Mouse (Mus musculus): ENCODE measurements around the gene St3gal5. TPM values are rescaled to one million over a fixed set of nuclear protein-coding genes. Genes with fewer than 3 reads are reported as not detected.
"Not testable (repeated sequence)": the region's sequence is repeated elsewhere in the genome, so short reads cannot be mapped to it uniquely, and the experiment has no call there.

St3gal5 gene
- polyA plus RNA-seq, 1 experiment from 2014 or later, result 49.3 TPM

DNA sequence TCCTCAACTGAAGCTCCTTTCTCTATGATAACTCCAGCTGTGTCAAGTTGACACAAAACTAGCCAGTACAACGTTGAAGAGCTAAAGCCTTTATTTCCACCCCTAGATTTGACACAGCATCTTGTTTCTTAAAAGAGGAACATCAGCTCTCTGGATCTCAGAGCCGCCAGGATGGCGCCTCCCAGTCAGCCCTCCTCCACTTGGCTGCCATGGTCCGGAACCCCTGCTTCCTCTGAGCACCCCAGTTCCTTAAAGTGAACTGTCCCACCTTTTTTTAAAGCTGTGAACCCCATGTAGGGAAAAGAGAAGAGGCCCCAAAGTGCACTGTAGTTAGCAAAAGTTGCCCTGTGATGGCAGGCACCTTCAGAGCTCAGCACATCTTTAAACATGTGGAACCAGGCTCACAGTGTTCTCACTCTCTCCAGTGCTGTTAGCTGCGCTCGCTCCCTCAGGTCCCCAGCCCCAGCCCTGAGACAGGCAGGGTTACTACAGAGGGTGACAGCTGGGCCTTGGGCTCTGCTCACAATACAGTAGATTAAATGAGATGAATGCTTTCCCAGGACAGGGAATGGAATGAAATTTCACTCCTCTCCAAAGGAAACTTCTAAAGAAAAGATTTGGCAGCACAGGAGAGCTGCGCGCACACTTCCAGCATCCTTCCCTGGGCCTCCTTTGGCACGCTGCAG lies 42.3 kb downstream of the St3gal5 start:
- Histone ChIP-seq H3K4me2 (replicated peaks) (no peak overlapping the region), H3K27me3 (replicated peaks) (no peaks in the 10 kb centered on the region), H3K9ac (no peak overlapping the region), H3K4me3 (no peak overlapping the region), H3K27ac (no peak overlapping the region), H3K36me3 (peaks cover 13% of the 10 kb centered on the region), H3K9me3 (no peaks in the 10 kb centered on the region), H3K4me1 (no peaks in the 10 kb centered on the region)
- 86% methylated on average over 9 of the region's 9 CpGs for WGBS
- no peak for ATAC-seq (ENCODE audit: low FRiP score, low read depth)

DNA sequence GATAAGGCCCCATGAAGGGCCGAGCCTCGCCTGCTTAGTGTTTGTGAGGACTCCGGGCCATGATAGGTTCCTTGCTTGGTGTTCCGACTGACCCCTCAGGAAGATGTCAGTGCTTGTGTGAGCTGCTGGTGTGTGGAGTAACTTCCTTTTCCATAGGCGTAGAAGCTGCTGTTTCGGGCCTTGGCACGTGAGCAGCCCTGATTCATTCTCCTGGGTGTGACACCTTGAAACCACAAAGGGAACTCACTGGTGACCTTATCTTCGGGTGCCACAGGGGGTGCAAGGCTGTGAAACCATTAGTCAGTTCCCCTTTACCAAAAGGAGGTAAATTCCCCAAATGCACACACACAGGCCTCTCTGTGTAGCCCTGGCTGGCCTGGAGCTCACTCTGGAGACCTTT lies 43.0 kb downstream of the St3gal5 start:
- no peak overlapping the region for H3K4me2 ChIP-seq (replicated peaks)
- no peaks in the 10 kb centered on the region for H3K27me3 ChIP-seq (replicated peaks)
- peaks cover 13% of the 10 kb centered on the region for H3K36me3 ChIP-seq
- no peak overlapping the region for H3K9ac ChIP-seq
- no peaks in the 10 kb centered on the region for H3K9me3 ChIP-seq
- no peak overlapping the region for H3K27ac ChIP-seq
- H3K4me3 ChIP-seq, result no peak overlapping the region
- WGBS, result 91% methylated on average over 8 of the region's 8 CpGs
- ATAC-seq (ENCODE audit: low FRiP score, low read depth), result no peak
- H3K4me1 ChIP-seq, result no peaks in the 10 kb centered on the region

DNA sequence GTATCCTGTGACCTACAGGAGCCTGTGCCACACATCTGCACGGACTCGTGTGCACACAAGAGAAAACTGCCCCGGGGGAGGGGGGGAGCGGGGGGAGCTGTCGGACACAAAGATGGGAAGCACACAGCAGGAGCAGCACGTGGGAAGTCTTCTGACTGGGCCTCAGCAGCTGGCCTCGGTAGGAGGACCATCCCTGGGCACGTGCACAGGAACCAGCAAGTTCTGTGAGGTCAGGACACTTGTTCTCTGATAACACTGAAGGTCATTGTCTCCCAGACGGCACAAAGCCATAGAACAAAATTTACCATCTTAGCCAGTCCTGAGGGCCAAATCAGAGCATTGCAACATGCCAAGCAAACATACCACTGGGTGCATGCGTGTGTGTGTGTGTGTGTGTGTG lies 43.8 kb downstream of the St3gal5 start:
- Histone ChIP-seq H3K4me1 (no peaks in the 10 kb centered on the region), H3K36me3 (peaks cover 13% of the 10 kb centered on the region), H3K27ac (no peak overlapping the region), H3K9me3 (no peaks in the 10 kb centered on the region), H3K27me3 (replicated peaks) (no peaks in the 10 kb centered on the region), H3K4me3 (no peak overlapping the region), H3K4me2 (replicated peaks) (no peak overlapping the region), H3K9ac (no peak overlapping the region)
- 67% methylated on average over 10 of the region's 10 CpGs for WGBS
- no peak for ATAC-seq (ENCODE audit: low FRiP score, low read depth)

DNA sequence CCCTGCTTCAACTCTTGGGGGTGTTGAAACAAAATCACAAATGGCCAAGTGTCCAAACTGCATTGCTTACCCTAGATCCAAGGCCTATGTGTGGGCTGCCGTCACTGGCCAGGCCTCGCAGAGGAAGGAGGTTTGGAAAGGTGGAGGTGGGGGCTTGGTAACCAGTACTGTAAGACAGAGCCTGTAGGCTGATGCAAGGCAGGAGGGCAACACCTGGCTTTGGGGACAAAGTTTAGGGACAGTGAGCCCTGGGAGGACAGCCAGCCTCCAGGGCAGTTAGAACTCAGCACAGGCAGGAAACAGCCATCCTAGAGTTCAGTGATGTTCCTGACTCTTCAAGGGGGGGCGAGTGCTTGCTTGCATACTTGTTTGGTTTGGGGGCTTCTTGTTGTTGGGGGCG lies 45.2 kb downstream of the St3gal5 start:
- Histone ChIP-seq H3K4me2 (replicated peaks) (no peak overlapping the region), H3K4me1 (no peaks in the 10 kb centered on the region), H3K27ac (no peak overlapping the region), H3K9ac (no peak overlapping the region), H3K4me3 (no peak overlapping the region), H3K27me3 (replicated peaks) (no peaks in the 10 kb centered on the region), H3K9me3 (no peaks in the 10 kb centered on the region), H3K36me3 (peaks cover 18% of the 10 kb centered on the region)
- ATAC-seq (ENCODE audit: low FRiP score, low read depth), result no peak
- WGBS, result 96% methylated on average over 4 of the region's 4 CpGs

DNA sequence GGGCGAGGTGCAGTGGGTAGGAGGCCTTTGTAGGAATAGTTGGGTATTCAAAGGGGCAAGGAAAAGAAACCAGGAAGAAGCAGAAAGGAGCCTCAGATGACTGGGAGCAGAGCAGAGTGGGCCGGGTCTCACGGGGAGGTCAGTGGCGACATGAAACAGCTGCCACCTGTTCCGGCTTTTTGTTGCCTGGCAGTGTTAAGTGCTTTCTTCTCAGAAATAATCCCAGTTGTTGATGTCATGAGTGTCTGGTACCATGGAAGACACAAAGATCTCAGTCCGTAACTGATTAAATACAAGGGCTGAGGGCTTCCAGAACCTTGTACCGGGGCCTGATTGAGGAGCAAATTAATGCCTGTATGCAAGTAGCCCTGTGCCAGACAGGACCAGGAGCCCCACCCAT lies 47.0 kb downstream of the St3gal5 start:
- no peaks in the 10 kb centered on the region for H3K27me3 ChIP-seq (replicated peaks)
- no peak overlapping the region for H3K4me2 ChIP-seq (replicated peaks)
- H3K4me1 ChIP-seq, result no peaks in the 10 kb centered on the region
- 78% methylated on average over 7 of the region's 7 CpGs for WGBS
- ATAC-seq (ENCODE audit: low FRiP score, low read depth), result no peak
- peaks cover 31% of the 10 kb centered on the region for H3K36me3 ChIP-seq
- no peak overlapping the region for H3K9ac ChIP-seq
- H3K4me3 ChIP-seq, result no peak overlapping the region
- H3K9me3 ChIP-seq, result no peaks in the 10 kb centered on the region
- no peak overlapping the region for H3K27ac ChIP-seq

DNA sequence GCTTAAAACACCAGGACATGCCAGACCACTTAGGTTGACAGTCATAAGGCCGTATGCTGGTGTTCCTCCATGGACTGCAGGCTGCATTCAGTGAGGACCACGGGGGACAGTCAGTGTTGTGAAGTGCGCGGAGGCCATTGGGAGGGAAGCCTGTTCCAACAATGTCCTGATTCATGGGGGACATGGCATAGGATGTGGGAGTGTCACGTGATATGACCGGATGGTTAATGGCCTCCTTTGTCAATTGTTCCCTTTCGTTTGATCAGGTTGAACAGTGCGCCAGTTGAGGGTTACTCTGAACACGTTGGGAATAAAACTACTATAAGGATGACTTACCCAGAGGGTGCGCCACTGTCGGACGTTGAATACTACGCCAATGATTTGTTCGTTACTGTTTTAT lies 49.4 kb downstream of the St3gal5 start:
- Histone ChIP-seq H3K9me3 (0 out of 2 replicates have a peak, but pooled peaks cover 6% of the 10 kb centered on the region), H3K4me3 (no peak overlapping the region), H3K9ac (no peak overlapping the region), H3K36me3 (peaks cover 36% of the 10 kb centered on the region), H3K27me3 (replicated peaks) (no peaks in the 10 kb centered on the region), H3K4me2 (replicated peaks) (no peak overlapping the region), H3K4me1 (no peaks in the 10 kb centered on the region), H3K27ac (no peak overlapping the region)
- 79% methylated on average over 14 of the region's 14 CpGs for WGBS
- ATAC-seq (ENCODE audit: low FRiP score, low read depth), result no peak

DNA sequence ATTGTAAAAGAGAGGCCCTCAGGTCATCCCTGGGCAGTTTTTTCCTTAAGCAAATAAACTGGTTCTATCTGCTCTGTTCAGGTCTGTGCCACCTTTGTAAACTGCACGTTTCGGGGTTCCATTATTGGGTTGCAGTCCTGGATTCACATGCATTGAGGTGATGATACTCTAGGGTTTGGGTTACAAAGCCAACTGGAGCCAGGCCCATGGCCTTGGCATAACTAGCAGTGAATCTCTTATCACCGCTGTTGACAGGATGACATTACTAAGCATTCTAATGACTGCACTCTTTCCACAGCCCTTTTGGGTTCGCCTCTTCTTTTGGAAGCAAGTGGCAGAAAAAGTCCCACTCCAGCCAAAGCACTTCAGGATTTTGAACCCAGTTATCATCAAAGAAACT lies 51.3 kb downstream of the St3gal5 start:
- Histone ChIP-seq H3K27me3 (replicated peaks) (no peaks in the 10 kb centered on the region), H3K36me3 (peaks cover 34% of the 10 kb centered on the region), H3K4me3 (no peak overlapping the region), H3K4me2 (replicated peaks) (no peak overlapping the region), H3K4me1 (no peaks in the 10 kb centered on the region), H3K9ac (no peak overlapping the region), H3K9me3 (0 out of 2 replicates have a peak, but pooled peaks cover 6% of the 10 kb centered on the region), H3K27ac (no peak overlapping the region)
- 93% methylated on average over 4 of the region's 4 CpGs for WGBS
- ATAC-seq (ENCODE audit: low FRiP score, low read depth), result no peak

DNA sequence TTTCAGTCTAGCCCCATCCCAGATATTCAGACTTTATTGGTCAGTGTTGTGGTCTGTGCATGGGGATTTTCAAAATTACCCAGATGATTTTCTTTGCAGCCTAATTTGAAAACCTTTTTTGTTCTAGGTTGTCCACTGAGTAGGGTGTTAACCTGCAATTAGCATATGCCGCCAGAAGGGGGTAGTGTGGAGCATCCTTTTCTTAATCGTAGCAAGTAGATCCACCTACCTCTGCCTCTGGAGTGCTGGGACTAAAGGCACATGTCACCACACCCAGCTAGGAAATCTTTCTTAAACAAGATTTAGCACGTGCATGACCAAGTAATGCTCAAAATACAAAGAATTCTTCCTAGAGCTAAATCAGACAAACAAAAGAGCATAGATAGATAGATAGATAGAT lies 52.4 kb downstream of the St3gal5 start:
- no peak overlapping the region for H3K4me2 ChIP-seq (replicated peaks)
- H3K9ac ChIP-seq, result no peak overlapping the region
- 80% methylated on average over 3 of the region's 3 CpGs for WGBS
- H3K36me3 ChIP-seq, result peaks cover 34% of the 10 kb centered on the region
- H3K9me3 ChIP-seq, result 0 out of 2 replicates have a peak, but pooled peaks cover 6% of the 10 kb centered on the region
- no peaks in the 10 kb centered on the region for H3K27me3 ChIP-seq (replicated peaks)
- no peak overlapping the region for H3K27ac ChIP-seq
- H3K4me1 ChIP-seq, result no peaks in the 10 kb centered on the region
- ATAC-seq (ENCODE audit: low FRiP score, low read depth), result no peak
- no peak overlapping the region for H3K4me3 ChIP-seq

DNA sequence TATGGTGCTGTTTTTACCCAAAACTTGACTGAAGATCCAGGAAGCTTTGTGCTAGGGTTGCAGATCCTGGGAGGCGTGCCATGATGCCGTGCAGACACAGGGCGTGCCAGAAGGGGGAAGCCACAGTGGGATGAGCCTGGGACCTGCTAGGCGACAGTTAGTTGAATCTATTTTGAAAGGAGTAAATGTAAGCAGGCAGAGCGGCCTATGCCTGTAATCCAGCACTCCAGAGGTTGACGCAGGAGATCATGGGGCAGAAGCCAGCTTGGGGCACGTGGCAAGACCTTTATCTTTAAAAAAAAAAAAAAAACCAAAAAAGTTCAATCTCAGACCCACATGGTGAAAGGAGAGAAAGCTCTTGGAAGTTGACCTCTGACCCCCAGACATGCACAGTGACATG lies 55.3 kb downstream of the St3gal5 start:
- H3K27ac ChIP-seq, result no peak overlapping the region
- WGBS, result 90% methylated on average over 7 of the region's 7 CpGs
- 0 out of 2 replicates have a peak, but pooled peaks cover 6% of the 10 kb centered on the region for H3K9me3 ChIP-seq
- no peak overlapping the region for H3K9ac ChIP-seq
- no peak overlapping the region for H3K4me2 ChIP-seq (replicated peaks)
- no peaks in the 10 kb centered on the region for H3K4me1 ChIP-seq
- peaks cover 32% of the 10 kb centered on the region for H3K36me3 ChIP-seq
- ATAC-seq (ENCODE audit: low FRiP score, low read depth), result no peak
- H3K4me3 ChIP-seq, result no peak overlapping the region
- no peaks in the 10 kb centered on the region for H3K27me3 ChIP-seq (replicated peaks)

DNA sequence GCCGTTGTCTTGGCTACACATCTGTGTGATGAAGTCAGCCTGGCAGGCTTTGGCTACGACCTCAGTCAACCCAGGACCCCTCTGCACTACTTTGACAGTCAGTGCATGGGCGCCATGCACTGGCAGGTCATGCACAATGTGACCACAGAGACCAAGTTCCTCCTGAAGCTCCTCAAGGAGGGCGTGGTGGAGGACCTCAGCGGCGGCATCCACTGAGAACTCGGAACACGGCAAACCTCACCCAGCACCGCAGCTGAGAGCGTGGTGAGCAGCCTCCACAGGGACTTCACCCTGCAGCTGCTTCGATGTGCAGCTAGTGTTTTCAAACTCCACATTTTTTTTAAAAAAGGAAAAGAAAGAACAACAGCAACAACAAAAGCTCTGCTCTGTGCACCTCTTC lies 56.1 kb downstream of the St3gal5 start:
- 83% methylated on average over 11 of the region's 11 CpGs for WGBS
- H3K27me3 ChIP-seq (replicated peaks), result no peaks in the 10 kb centered on the region
- ATAC-seq (ENCODE audit: low FRiP score, low read depth), result no peak
- no peak overlapping the region for H3K4me2 ChIP-seq (replicated peaks)
- H3K36me3 ChIP-seq, result peaks cover 29% of the 10 kb centered on the region
- H3K27ac ChIP-seq, result no peak overlapping the region
- 0 out of 2 replicates have a peak, but pooled peaks cover 6% of the 10 kb centered on the region for H3K9me3 ChIP-seq
- no peaks in the 10 kb centered on the region for H3K4me1 ChIP-seq
- no peak overlapping the region for H3K9ac ChIP-seq
- no peak overlapping the region for H3K4me3 ChIP-seq

DNA sequence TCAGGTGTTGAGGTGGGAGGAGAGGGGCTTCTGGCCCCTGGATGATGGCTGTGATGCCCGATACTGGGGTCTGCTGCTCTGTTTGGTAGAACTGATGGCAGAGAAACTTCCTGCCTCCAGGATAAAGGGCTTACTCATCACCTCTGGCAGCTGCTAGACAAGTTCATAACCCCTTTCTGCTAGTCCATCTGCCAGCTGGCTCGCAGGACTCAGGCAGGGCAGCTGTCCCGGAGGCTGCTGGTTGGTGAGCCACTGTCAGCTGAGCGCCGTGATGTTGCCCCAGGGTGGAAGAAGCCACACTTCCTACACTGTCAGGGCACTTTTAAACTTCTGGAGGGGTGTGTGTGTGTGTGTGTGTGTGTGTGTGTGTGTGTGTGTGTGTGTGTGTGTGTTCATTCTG lies 56.6 kb downstream of the St3gal5 start:
- H3K9me3 ChIP-seq; H3K4me3 ChIP-seq; H3K27ac ChIP-seq; H3K4me1 ChIP-seq; H3K27me3 ChIP-seq (replicated peaks); ATAC-seq (ENCODE audit: low FRiP score, low read depth); H3K9ac ChIP-seq; H3K4me2 ChIP-seq (replicated peaks): not testable (repeated sequence)
- peaks cover 23% of the 10 kb centered on the region for H3K36me3 ChIP-seq
- WGBS, result 58% methylated on average over 5 of the region's 5 CpGs

DNA sequence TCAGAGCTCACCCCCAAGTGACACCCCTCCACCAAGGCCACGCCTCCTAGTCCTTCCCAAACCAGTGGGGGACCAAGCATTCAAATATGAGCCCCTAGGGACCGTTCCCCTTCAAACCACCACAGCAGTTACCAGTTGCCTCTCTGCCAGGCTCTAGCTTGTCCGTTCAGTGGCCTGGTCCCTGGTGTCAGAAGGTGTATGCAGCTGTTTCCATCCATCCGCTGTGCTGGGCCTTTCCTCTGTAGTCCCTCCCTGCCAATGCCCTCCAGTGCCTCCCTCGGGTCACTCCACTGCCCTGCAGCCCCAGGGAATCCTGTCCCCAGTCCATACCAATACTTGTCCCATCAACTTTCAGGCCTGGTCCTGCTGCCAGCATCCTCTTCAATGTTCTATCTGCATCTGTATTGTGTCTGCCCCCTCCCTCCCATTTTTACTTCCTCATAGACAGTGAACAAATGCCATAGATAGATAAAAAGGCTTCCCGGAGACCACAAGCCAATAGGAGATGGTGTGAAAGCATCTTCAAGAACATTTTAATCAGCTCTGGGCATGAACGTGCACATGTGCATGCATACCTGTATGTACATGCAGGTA lies 57.6 kb downstream of the St3gal5 start:
- no peak for ATAC-seq (ENCODE audit: low FRiP score, low read depth)
- 89% methylated on average over 7 of the region's 7 CpGs for WGBS

DNA sequence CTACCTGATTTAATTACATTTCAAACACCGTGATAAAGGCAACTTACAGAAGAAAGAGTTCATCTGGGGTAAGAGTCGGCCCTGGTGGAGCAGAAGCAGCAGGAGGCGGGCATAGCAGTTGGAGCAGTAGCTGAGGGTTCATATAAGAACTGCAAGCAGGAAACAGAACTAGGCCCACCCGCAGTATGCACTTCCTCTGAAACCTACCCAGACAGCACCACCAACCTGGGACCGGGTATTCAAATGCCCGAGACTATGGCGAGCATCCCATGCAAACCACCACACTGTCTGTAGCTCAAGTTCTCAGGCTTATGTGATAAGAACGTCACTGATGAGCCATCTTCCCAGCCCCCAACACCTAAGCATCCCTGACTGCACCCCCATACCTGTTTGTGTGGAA lies 58.3 kb downstream of the St3gal5 start:
- ATAC-seq (ENCODE audit: low FRiP score, low read depth), result no peak
- no peaks in the 10 kb centered on the region for H3K27me3 ChIP-seq (replicated peaks)
- H3K9me3 ChIP-seq, result no peaks in the 10 kb centered on the region
- no peaks in the 10 kb centered on the region for H3K4me1 ChIP-seq
- H3K36me3 ChIP-seq, result peaks cover 12% of the 10 kb centered on the region; the same call in 1 of the 2 replicates
- no peak overlapping the region for H3K27ac ChIP-seq
- H3K9ac ChIP-seq, result no peak overlapping the region
- no peak overlapping the region for H3K4me3 ChIP-seq
- no peak overlapping the region for H3K4me2 ChIP-seq (replicated peaks)
- WGBS, result 92% methylated on average over 8 of the region's 8 CpGs

More for the DNA sequence above, 57.6 kb downstream of the St3gal5 start:
- H3K4me3 ChIP-seq, result no peak overlapping the region
- no peak overlapping the region for H3K9ac ChIP-seq
- no peaks in the 10 kb centered on the region for H3K4me1 ChIP-seq
- no peak overlapping the region for H3K27ac ChIP-seq
- 0 out of 2 replicates have a peak, but pooled peaks cover 1% of the 10 kb centered on the region for H3K9me3 ChIP-seq
- H3K27me3 ChIP-seq (replicated peaks), result no peaks in the 10 kb centered on the region
- no peak overlapping the region for H3K4me2 ChIP-seq (replicated peaks)
- peaks cover 13% of the 10 kb centered on the region for H3K36me3 ChIP-seq
